Mouse (Mus musculus) heart, embryonic 14.5 days (tissue): ENCODE data around the gene Edrf1. TPM values are rescaled to one million over a fixed set of nuclear protein-coding genes. Genes with fewer than 3 reads are reported as not detected.

ENCODE experiments used
- ATAC-seq: fragments of 200-750 bp; cut with Nextera tagmentation; 2 replicates; pipeline ENCODE4 v1.8.0; 2017; ENCODE audit warnings: low read depth, moderate TSS enrichment; ENCODE audit not compliant: insufficient number of reproducible peaks, insufficient read depth, low FRiP score
- H3K27ac ChIP-seq, 2 experiments: fragments of 200-500 bp in 1 of 2; fragments of 300-500 bp in 1 of 2; sonication (generic) in 1 of 2; replicated peaks in 1 of 2; 2 replicates each; pipeline ENCODE4 v1.5.1; 2012 to 2014; ENCODE audit warnings: low read depth in 2 of 2, low read length in 2 of 2, control low read depth in 1 of 2, mild to moderate bottlenecking in 1 of 2, mixed read lengths in 1 of 2; ENCODE audit not compliant: control insufficient read depth in 1 of 2, insufficient read depth in 1 of 2
- H3K27me3 ChIP-seq: fragments of 300-500 bp; sonication (generic); 2 replicates; pipeline ENCODE4 v1.6.1; 2014; ENCODE audit warnings: mild to moderate bottlenecking, low read length, control low read depth; ENCODE audit not compliant: control insufficient read depth, insufficient read depth
- H3K36me3 ChIP-seq: fragments of 300-500 bp; sonication (generic); 2 replicates; pipeline ENCODE4 v1.6.1; 2014; ENCODE audit warnings: mild to moderate bottlenecking, control low read depth, low read length, mixed read lengths; ENCODE audit not compliant: control insufficient read depth, insufficient read depth
- H3K4me1 ChIP-seq, 2 experiments: fragments of 200-500 bp in 1 of 2; fragments of 300-500 bp in 1 of 2; sonication (generic) in 1 of 2; 2 replicates each; pipeline ENCODE4 v1.6.1; 2012 to 2014; ENCODE audit warnings: low read length in 2 of 2, control low read depth in 1 of 2, mixed read lengths in 1 of 2; ENCODE audit not compliant: control insufficient read depth in 2 of 2, insufficient read depth in 2 of 2
- H3K4me2 ChIP-seq: fragments of 300-500 bp; sonication (generic); 2 replicates; pipeline ENCODE4 v1.6.1; 2014; ENCODE audit warnings: mild to moderate bottlenecking, low read length
- H3K4me3 ChIP-seq, 2 experiments: fragments of 200-500 bp in 1 of 2; fragments of 300-500 bp in 1 of 2; sonication (generic) in 1 of 2; 2 replicates each; pipeline ENCODE4 v1.5.1; 2012 to 2014; ENCODE audit warnings: low read length in 2 of 2, mild to moderate bottlenecking in 2 of 2, control low read depth in 1 of 2, low read depth in 1 of 2, moderate library complexity in 1 of 2; ENCODE audit not compliant: control insufficient read depth in 1 of 2, insufficient read depth in 1 of 2
- H3K9ac ChIP-seq: fragments of 300-500 bp; sonication (generic); 2 replicates; pipeline ENCODE4 v1.6.1; 2014; ENCODE audit warnings: mild to moderate bottlenecking, low read length
- H3K9me3 ChIP-seq: fragments of 300-500 bp; sonication (generic); 2 replicates; pipeline ENCODE4 v1.6.1; 2016; ENCODE audit warnings: low read length, control low read depth; ENCODE audit not compliant: control insufficient read depth
- WGBS: fragments of 180-500 bp; shearing (Covaris S2); extraction: QIAGEN DNeasy Blood & Tissue Kit; methylation state at CpG from one replicate; pipeline ENCODE4 v1.1.7; 2014; 5-methylcytosine and 5-hydroxymethylcytosine counted together
- polyA plus RNA-seq: library from polyadenylated mRNA; unstranded; fragments of >200 nt; fragmentation: Nextera tagmentation; extraction: Ambion mirVana; gene quantifications from 2 replicates; pipeline ENCODE4 v1.2.1, GENCODE M21; 2014

Gene Edrf1
- polyA plus RNA-seq: 11.9 and 14.3 TPM in 2 replicates

- peak within 1 kb of the TSS; percentile 82 for H3K4me2 ChIP-seq
- WGBS: under 1% methylated on average over 80 of the region's 81 CpGs
- no peaks in the 10 kb centered on the region for H3K27me3 ChIP-seq
- H3K9me3 ChIP-seq: no peaks in the 10 kb centered on the region
- H3K9ac ChIP-seq: peak within 1 kb of the TSS; percentile 92
- H3K4me1 ChIP-seq: peaks cover 2 to 8% of the 10 kb centered on the region in 2 experiments; a peak in 2 of 4 replicates
- H3K36me3 ChIP-seq: peaks cover 29% of the 10 kb centered on the region
- ATAC-seq: peak; percentile 98
- H3K4me3 ChIP-seq: peak within 1 kb of the TSS; percentile 75 to 86
- H3K27ac ChIP-seq: peak within 1 kb of the TSS; percentile 75 to 80
Observed at GRCm38 (mm10) chr7:133637361-133638305, at the start of gene Edrf1. Gene Edrf1, plus strand, starts transcription at chr7:133637543.

- H3K36me3 ChIP-seq: no peaks in the 10 kb centered on the region
- H3K4me2 ChIP-seq: no peak overlapping the region
- H3K9ac ChIP-seq: no peak overlapping the region
- ATAC-seq: no peak
- H3K27ac ChIP-seq: no peak overlapping the region
- WGBS: 67% methylated on average over 1 of the region's 1 CpGs
- 0 out of 2 replicates have a peak, but pooled peaks cover 3% of the 10 kb centered on the region for H3K9me3 ChIP-seq
- H3K4me1 ChIP-seq: peaks cover 0 to 2% of the 10 kb centered on the region in 2 experiments; a peak in 1 of 4 replicates
- H3K27me3 ChIP-seq: no peaks in the 10 kb centered on the region
- H3K4me3 ChIP-seq: no peak overlapping the region
Observed at GRCm38 (mm10) chr7:133591750-133592149, 45.6 kb upstream of the Edrf1 start.

- no peak overlapping the region for H3K4me3 ChIP-seq
- 0 out of 4 replicates have a peak, but pooled peaks cover 0 to 2% of the 10 kb centered on the region in 2 experiments for H3K4me1 ChIP-seq
- 55% methylated on average over 1 of the region's 1 CpGs for WGBS
- H3K9me3 ChIP-seq: no peaks in the 10 kb centered on the region
- no peak for ATAC-seq
- no peak overlapping the region for H3K9ac ChIP-seq
- no peaks in the 10 kb centered on the region for H3K27me3 ChIP-seq
- H3K27ac ChIP-seq: no peak overlapping the region
- no peak overlapping the region for H3K4me2 ChIP-seq
- no peaks in the 10 kb centered on the region for H3K36me3 ChIP-seq
Observed at GRCm38 (mm10) chr7:133600558-133600957, 36.8 kb upstream of the Edrf1 start.

GRCm38 (mm10) chr7:133602058-133602457 is 35.3 kb upstream of the Edrf1 start, which contains the start of gene Tex36:
Gene Tex36, minus strand, starts transcription at chr7:133602158.
- H3K36me3 ChIP-seq: no peaks in the 10 kb centered on the region
- no peak for ATAC-seq
- no peaks in the 10 kb centered on the region for H3K9me3 ChIP-seq
- 52% methylated on average over 2 of the region's 2 CpGs for WGBS
- H3K4me1 ChIP-seq: 0 out of 4 replicates have a peak, but pooled peaks cover 0 to 2% of the 10 kb centered on the region in 2 experiments
- no peak within 1 kb of the TSS for H3K4me3 ChIP-seq
- H3K9ac ChIP-seq: no peak within 1 kb of the TSS
- no peak within 1 kb of the TSS for H3K27ac ChIP-seq
- H3K27me3 ChIP-seq: no peaks in the 10 kb centered on the region
- H3K4me2 ChIP-seq: no peak within 1 kb of the TSS

GRCm38 (mm10) chr7:133603156-133603555 is 34.2 kb upstream of the Edrf1 start:
- ATAC-seq: no peak
- WGBS: 60% methylated on average over 2 of the region's 2 CpGs
- H3K36me3 ChIP-seq: no peaks in the 10 kb centered on the region
- no peak overlapping the region for H3K4me2 ChIP-seq
- H3K4me3 ChIP-seq: no peak overlapping the region
- H3K9ac ChIP-seq: no peak overlapping the region
- H3K4me1 ChIP-seq: 0 out of 4 replicates have a peak, but pooled peaks cover 0 to 2% of the 10 kb centered on the region in 2 experiments
- H3K9me3 ChIP-seq: no peaks in the 10 kb centered on the region
- no peaks in the 10 kb centered on the region for H3K27me3 ChIP-seq
- H3K27ac ChIP-seq: no peak overlapping the region

- H3K4me1 ChIP-seq: no peaks in the 10 kb centered on the region
- WGBS: 83% methylated on average over 13 of the region's 13 CpGs
- no peaks in the 10 kb centered on the region for H3K9me3 ChIP-seq
- no peak overlapping the region for H3K9ac ChIP-seq
- no peaks in the 10 kb centered on the region for H3K27me3 ChIP-seq
- H3K4me3 ChIP-seq: no peak overlapping the region
- no peaks in the 10 kb centered on the region for H3K36me3 ChIP-seq
- H3K27ac ChIP-seq: no peak overlapping the region
- H3K4me2 ChIP-seq: no peak overlapping the region
- no peak for ATAC-seq
Observed at GRCm38 (mm10) chr7:133604427-133605081, 32.8 kb upstream of the Edrf1 start.

GRCm38 (mm10) chr7:133607331-133607730 is 30.0 kb upstream of the Edrf1 start:
- H3K36me3 ChIP-seq: no peaks in the 10 kb centered on the region
- H3K9ac ChIP-seq: no peak overlapping the region
- H3K4me3 ChIP-seq: no peak overlapping the region
- WGBS: 75% methylated on average over 5 of the region's 5 CpGs
- no peak overlapping the region for H3K4me2 ChIP-seq
- no peak for ATAC-seq
- no peaks in the 10 kb centered on the region for H3K27me3 ChIP-seq
- no peak overlapping the region for H3K27ac ChIP-seq
- H3K9me3 ChIP-seq: no peaks in the 10 kb centered on the region
- no peaks in the 10 kb centered on the region for H3K4me1 ChIP-seq
